Mouse (Mus musculus): ENCODE data around the gene Tssk4. TPM values are rescaled to one million over a fixed set of nuclear protein-coding genes. Genes with fewer than 3 reads are reported as not detected.

Tssk4 gene
- polyA plus RNA-seq, 1 experiment from 2014 or later = 0.46 TPM

- WGBS = 0% methylated on average over 12 of the region's 12 CpGs
Measured at GRCm38 (mm10) chr14:55671486-55671832, 21.5 kb downstream of the Tssk4 start.

GRCm38 (mm10) chr14:55671833-55672740, 22.1 kb downstream of the Tssk4 start, which contains the start of the genes Gmpr2 and Nedd8:
Gene Gmpr2 (plus strand): TSS chr14:55671941.
Gene Nedd8 (minus strand): TSS chr14:55672124.
- no peaks in the 10 kb centered on the region for H3K9me3 ChIP-seq (ENCODE audit: control insufficient read depth, low read length)
- peak within 1 kb of the TSS; percentile 84 for H3K4me2 ChIP-seq (replicated peaks; ENCODE audit: low read depth)
- peaks cover 3% of the 10 kb centered on the region; the same call in 1 of the 2 replicates for H3K4me1 ChIP-seq (replicated peaks; ENCODE audit: control insufficient read depth, insufficient read depth)
- ATAC-seq (ENCODE audit: low FRiP score, low TSS enrichment) (peak; percentile 97), DNase-seq (ENCODE audit: low spot score) (peak; percentile 89)
- peak within 1 kb of the TSS; percentile 84 for H3K9ac ChIP-seq (ENCODE audit: low read length)
- peak within 1 kb of the TSS; percentile 82 for H3K27ac ChIP-seq (replicated peaks)
- no peaks in the 10 kb centered on the region for H3K36me3 ChIP-seq (ENCODE audit: control insufficient read depth, insufficient read depth, low read length)
- no peaks in the 10 kb centered on the region for H3K27me3 ChIP-seq (ENCODE audit: control insufficient read depth, insufficient read depth, low read length)
- peak within 1 kb of the TSS; percentile 78 for H3K4me3 ChIP-seq (ENCODE audit: low read depth, low read length)
- WGBS = 1% methylated on average over 38 of the region's 38 CpGs
- TF ChIP-seq CTCF (IDR thresholded peaks at IDR 0.05; ENCODE audit: low read depth) = no peak
- TF ChIP-seq EP300 (optimal IDR thresholded peaks at IDR 0.05) = no peak

More at GRCm38 (mm10) chr14:55671486-55671832, 21.5 kb downstream of the Tssk4 start:
- no peaks in the 10 kb centered on the region for H3K27me3 ChIP-seq (ENCODE audit: control insufficient read depth, insufficient read depth, low read length)
- no peaks in the 10 kb centered on the region for H3K36me3 ChIP-seq (ENCODE audit: control insufficient read depth, insufficient read depth, low read length)
- H3K4me1 ChIP-seq (replicated peaks; ENCODE audit: control insufficient read depth, insufficient read depth) = peaks cover 3% of the 10 kb centered on the region; the same call in 1 of the 2 replicates
- peak overlapping the region; percentile 82 for H3K27ac ChIP-seq (replicated peaks)
- H3K9me3 ChIP-seq (ENCODE audit: control insufficient read depth, low read length) = no peaks in the 10 kb centered on the region
- DNase-seq (ENCODE audit: low spot score) (no peak), ATAC-seq (ENCODE audit: low FRiP score, low TSS enrichment) (peak; percentile 11; the same call in 1 of the 2 replicates)
- TF ChIP-seq EP300 (optimal IDR thresholded peaks at IDR 0.05) = no peak
- TF ChIP-seq CTCF (IDR thresholded peaks at IDR 0.05; ENCODE audit: low read depth) = no peak; the same call in 1 of the 2 replicates
- peak overlapping the region; percentile 84 for H3K4me2 ChIP-seq (replicated peaks; ENCODE audit: low read depth)
- H3K9ac ChIP-seq (ENCODE audit: low read length) = peak overlapping the region; percentile 84
- peak overlapping the region; percentile 78 for H3K4me3 ChIP-seq (ENCODE audit: low read depth, low read length)

GRCm38 (mm10) chr14:55672741-55673060, 22.7 kb downstream of the Tssk4 start:
- no peaks in the 10 kb centered on the region; the same call in 1 of the 2 replicates for H3K36me3 ChIP-seq (ENCODE audit: control insufficient read depth, insufficient read depth, low read length)
- H3K9ac ChIP-seq (ENCODE audit: low read length) = peak overlapping the region; percentile 84
- H3K27ac ChIP-seq (replicated peaks) = no peak overlapping the region; the same call in 1 of the 2 replicates
- peak overlapping the region; percentile 84 for H3K4me2 ChIP-seq (replicated peaks; ENCODE audit: low read depth)
- H3K4me1 ChIP-seq (replicated peaks; ENCODE audit: control insufficient read depth, insufficient read depth) = peaks cover 3% of the 10 kb centered on the region; the same call in 1 of the 2 replicates
- no peak for ATAC-seq (ENCODE audit: low FRiP score, low TSS enrichment)
- H3K9me3 ChIP-seq (ENCODE audit: control insufficient read depth, low read length) = no peaks in the 10 kb centered on the region
- no peaks in the 10 kb centered on the region for H3K27me3 ChIP-seq (ENCODE audit: control insufficient read depth, insufficient read depth, low read length)
- peak overlapping the region; percentile 78 for H3K4me3 ChIP-seq (ENCODE audit: low read depth, low read length)
- no peak for DNase-seq (ENCODE audit: low spot score)
- WGBS = 68% methylated on average over 7 of the region's 7 CpGs
- TF ChIP-seq CTCF (IDR thresholded peaks at IDR 0.05; ENCODE audit: low read depth) = no peak
- TF ChIP-seq EP300 (optimal IDR thresholded peaks at IDR 0.05) = no peak

GRCm38 (mm10) chr14:55677615-55678014, 27.6 kb downstream of the Tssk4 start:
- Histone ChIP-seq H3K9ac (ENCODE audit: low read length) (no peak overlapping the region), H3K9me3 (ENCODE audit: control insufficient read depth, low read length) (no peaks in the 10 kb centered on the region), H3K4me3 (ENCODE audit: low read depth, low read length) (no peak overlapping the region), H3K4me2 (replicated peaks; ENCODE audit: low read depth) (no peak overlapping the region), H3K4me1 (replicated peaks; ENCODE audit: control insufficient read depth, insufficient read depth) (peaks cover 3% of the 10 kb centered on the region; the same call in 1 of the 2 replicates), H3K36me3 (ENCODE audit: control insufficient read depth, insufficient read depth, low read length) (peaks cover 11% of the 10 kb centered on the region), H3K27me3 (ENCODE audit: control insufficient read depth, insufficient read depth, low read length) (no peaks in the 10 kb centered on the region), H3K27ac (replicated peaks) (no peak overlapping the region)
- TF ChIP-seq CTCF (IDR thresholded peaks at IDR 0.05; ENCODE audit: low read depth) = no peak
- 77% methylated on average over 4 of the region's 4 CpGs for WGBS
- no peak for ATAC-seq (ENCODE audit: low FRiP score, low TSS enrichment)
- DNase-seq (ENCODE audit: low spot score) = no peak

GRCm38 (mm10) chr14:55681160-55682117, 31.5 kb downstream of the Tssk4 start, which contains the start of gene Tinf2:
Gene Tinf2 (minus strand): TSS chr14:55681820.
- Histone ChIP-seq H3K9ac (ENCODE audit: low read length) (peak within 1 kb of the TSS; percentile 77), H3K4me1 (replicated peaks; ENCODE audit: control insufficient read depth, insufficient read depth) (no peaks in the 10 kb centered on the region), H3K4me3 (ENCODE audit: low read depth, low read length) (peak within 1 kb of the TSS; percentile 76), H3K36me3 (ENCODE audit: control insufficient read depth, insufficient read depth, low read length) (peaks cover 11% of the 10 kb centered on the region), H3K9me3 (ENCODE audit: control insufficient read depth, low read length) (no peaks in the 10 kb centered on the region), H3K4me2 (replicated peaks; ENCODE audit: low read depth) (peak within 1 kb of the TSS; percentile 83), H3K27me3 (ENCODE audit: control insufficient read depth, insufficient read depth, low read length) (no peaks in the 10 kb centered on the region), H3K27ac (replicated peaks) (peak within 1 kb of the TSS; percentile 90)
- ATAC-seq (ENCODE audit: low FRiP score, low TSS enrichment) = peak; percentile 99
- under 1% methylated on average over 66 of the region's 66 CpGs for WGBS
- peak; percentile 98 for DNase-seq (ENCODE audit: low spot score)
- peak; percentile 90 for TF ChIP-seq CTCF (IDR thresholded peaks at IDR 0.05; ENCODE audit: low read depth)
- peak; percentile 63 for TF ChIP-seq EP300 (optimal IDR thresholded peaks at IDR 0.05)
